Mouse (Mus musculus) ZHBTc4 (cell line): ENCODE results near the gene Ppp2r3a.
A peak's percentile ranks its signal among the peaks of the same experiment; 100 is the strongest.

Source experiments
- DNase-seq: peaks from one replicate; pipeline ENCODE4 v3.0.0-alpha.2; 2011; ENCODE audit warnings: low read depth, low spot score

Ppp2r3a gene

GRCm38 (mm10) chr9:101250981-101251643, 483 bp downstream of the Ppp2r3a start:
- peak; percentile 80 for DNase-seq

DNA sequence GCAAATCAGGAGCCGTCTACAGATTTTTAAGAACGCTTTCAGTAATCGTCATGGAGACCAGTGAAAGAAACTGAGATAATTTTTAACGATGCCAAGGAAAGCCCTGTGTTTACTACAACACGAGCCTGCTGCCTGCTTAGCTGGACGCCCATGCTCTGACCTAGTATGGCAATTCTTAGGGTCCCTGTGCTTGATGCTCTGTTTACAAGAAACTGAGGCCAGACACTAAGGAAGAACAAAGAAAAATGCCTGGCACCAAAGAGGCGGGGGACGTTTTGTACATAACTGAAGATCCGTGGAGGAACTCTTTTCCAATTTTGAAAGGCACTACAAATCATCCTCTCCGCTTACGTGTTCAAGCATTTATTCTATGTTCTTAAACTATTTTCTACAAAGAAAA, 1.1 kb downstream of the Ppp2r3a start:
- DNase-seq: no peak

GRCm38 (mm10) chr9:101249626-101250025, 2.0 kb downstream of the Ppp2r3a start:
- no peak for DNase-seq

DNA sequence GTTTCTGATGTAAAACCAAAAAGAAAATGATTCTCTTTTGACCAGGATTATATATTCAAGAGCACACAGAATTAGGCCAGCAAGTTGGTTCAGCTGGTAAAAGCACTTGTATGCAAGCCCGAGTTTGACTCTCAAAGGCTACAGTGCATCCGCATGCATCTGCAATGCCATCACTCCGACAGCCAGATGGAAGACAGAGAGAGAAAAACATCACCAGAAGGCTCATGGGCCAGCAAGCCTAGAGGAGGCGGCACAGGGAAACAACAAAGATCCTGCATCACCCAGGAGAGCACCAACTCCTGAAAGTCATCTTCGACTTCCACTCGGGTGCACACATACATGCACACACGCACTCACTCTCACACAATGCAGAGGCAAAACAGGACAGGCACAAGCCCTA, 4.1 kb downstream of the Ppp2r3a start:
- no peak for DNase-seq

DNA sequence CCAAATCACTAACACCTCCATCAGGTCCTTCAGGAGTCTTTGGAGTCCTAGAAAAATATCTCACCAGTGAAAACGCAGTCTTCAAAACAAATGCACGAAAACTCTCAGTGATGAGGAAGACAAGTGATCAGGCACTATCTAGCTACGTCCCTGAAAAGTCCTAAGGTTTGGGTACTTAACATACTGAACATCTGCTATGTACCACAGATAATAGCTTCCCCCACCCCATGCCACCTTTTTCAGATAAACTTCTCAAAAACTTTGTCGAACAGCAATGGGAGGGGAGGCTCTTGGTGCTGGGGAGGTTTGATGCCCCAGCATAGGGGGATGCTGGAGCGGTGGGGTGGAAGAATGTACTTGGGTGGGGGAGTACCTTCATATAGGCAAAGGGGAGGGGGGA, 6.1 kb downstream of the Ppp2r3a start:
- no peak for DNase-seq

GRCm38 (mm10) chr9:101243711-101244110, 7.9 kb downstream of the Ppp2r3a start:
- DNase-seq: no peak

DNA sequence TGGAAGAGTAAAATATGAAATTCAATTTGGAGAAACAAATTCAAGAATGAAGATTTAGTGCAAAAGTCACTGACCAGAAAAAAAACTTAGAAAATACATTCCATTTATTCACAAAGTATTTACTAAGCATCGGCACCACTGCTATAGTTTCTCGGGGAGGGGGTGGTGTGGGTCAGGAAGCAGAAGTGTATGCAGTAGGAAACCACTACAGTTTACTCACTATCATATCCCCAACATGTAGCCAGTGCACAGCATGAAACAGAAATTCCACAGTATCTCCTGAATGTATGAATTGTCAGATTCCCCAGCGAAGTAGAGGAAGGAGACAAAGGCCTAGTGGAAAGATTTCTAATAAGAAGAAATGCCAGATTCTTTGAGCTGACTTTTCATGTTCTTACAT, 11.4 kb downstream of the Ppp2r3a start:
- no peak for DNase-seq

GRCm38 (mm10) chr9:101235786-101236185, 15.8 kb downstream of the Ppp2r3a start:
- DNase-seq: no peak

GRCm38 (mm10) chr9:101232034-101232433, 19.6 kb downstream of the Ppp2r3a start:
- DNase-seq: no peak

GRCm38 (mm10) chr9:101230028-101230427, 21.6 kb downstream of the Ppp2r3a start:
- DNase-seq: no peak

DNA sequence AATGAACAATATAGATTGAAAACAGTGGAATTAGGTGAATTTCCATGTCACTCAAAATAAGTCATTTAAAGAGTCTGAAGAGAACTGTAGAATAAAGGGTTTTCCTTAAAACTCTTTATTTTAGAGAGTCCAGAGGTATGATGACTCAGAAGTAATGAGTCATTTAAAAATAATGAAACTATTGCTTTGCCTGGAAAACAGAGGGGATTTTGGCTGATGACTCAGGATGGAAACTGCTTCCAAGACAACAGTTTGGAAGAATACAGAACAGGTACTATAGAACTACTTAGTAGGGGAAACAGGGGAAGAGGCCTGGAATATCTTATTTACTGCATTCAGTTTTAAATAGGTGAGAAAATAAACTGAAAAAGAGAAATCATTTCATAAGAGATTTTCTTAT, 22.7 kb downstream of the Ppp2r3a start:
- no peak for DNase-seq

DNA sequence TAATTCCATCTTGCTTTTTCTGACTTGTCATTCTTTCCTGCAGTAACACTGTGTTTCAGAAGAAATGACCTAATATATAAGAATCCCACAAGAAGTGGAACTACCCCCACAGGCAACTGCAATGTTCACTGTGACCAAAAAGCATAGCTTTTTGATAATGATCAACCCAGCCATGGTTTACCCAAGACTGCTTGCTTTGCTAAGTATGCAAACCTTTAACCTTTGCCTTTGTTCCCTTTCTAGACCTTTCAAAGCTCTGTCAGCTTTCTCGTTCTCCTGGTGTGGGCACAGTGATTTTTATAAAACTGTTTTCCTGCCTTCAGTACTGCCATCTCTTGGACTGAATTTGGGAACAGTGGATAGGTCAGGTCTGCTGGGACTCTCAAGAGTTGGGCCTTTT, 43.6 kb downstream of the Ppp2r3a start:
- no peak for DNase-seq

DNA sequence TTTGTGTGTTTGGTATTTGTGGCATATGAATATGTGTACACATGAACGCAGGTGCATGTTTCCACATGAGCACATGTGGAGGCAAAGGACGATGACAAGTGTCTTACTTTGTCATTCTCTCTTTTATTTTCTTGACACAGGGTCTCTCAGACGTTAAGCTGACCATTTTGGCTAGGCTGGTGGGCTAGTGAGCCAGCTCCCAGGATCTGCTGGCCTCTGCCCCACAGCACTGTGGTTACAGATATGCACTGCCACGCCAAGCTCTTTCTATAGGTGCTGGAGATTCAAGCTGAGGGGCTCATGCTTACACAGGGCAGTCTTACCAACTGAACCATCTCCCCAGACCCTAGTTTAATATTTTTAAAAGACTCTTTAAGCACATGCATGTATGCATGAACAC, 45.1 kb downstream of the Ppp2r3a start:
- DNase-seq: no peak

DNA sequence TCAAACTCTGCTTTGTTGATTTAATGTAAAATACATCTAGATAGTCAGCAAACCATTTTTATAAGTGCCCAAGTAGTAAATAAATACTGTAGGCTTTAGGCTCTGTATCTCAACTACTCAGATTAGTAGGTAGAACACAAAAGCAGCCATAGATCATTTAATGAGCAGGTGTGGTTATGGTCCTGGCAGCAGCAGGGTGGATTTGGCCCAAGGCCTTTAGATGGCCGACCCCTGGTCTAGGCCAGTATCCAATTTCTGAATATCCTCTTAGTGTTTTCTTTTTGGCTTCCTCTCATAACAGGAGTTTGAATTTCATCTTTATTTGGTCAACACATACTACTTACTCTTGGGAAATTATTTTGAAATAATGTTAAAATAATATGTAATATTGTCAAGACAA, 46.4 kb downstream of the Ppp2r3a start:
- no peak for DNase-seq

DNA sequence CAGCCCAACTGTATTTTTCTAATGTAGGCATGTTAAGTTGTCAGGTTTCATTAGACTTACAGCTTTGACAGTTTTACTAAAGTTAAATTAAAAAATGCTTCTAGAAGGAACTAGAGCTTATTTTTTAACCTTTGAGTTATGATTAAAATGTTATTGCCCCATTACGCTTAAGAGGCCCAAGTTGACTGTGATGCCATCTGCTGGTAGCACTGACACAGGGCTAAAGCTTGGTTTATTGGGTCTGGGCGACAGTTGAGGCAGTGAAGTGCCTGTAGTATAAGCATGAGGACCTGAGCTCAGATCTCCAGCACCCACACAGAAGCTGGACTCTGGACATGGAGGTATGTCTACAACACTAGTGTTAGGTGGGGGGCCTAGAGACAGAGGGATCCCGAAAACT, 47.5 kb downstream of the Ppp2r3a start:
- DNase-seq: no peak

DNA sequence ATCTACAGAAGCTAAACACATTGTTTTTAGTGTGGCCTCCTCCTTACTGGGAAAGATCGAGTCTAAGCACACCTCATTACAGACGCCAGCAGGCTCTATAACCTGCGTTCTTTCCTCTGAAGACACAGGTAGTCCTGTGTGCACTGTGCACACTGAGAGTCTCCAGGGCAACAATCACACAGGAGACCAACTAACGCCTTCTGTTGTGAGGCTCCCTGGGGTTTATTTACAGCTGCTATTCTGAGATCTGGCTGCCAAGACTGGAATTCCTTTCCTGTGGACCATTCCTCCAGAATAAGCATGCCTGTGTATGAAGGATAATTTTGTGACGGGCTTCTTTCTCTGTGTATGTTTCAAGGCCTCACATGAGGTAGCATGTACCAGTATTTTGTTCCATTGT, 51.0 kb downstream of the Ppp2r3a start:
- DNase-seq: no peak

- no peak for DNase-seq
Measured at GRCm38 (mm10) chr9:101198804-101199203, 52.8 kb downstream of the Ppp2r3a start.

DNA sequence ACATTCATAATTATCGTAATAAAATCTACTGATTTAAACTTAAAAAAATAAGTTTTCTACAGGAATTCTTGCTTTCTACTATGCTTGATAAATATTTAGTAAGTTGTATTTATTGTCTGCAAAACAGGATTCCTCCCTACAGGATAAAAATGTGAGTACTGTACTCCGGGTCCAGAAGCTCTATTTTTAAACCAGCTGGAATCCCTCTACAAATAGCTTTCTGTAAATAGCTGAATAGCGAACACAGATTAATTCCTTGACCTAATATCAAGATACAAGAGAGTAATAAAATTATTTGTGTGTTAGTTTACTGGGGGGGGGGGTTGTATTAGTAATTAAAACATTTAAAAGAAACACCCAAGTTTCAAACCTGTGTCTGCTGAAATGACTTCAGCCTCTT, 53.3 kb downstream of the Ppp2r3a start:
- DNase-seq: no peak

- peak; percentile 86 for DNase-seq
Measured at GRCm38 (mm10) chr9:101181962-101182701, 69.5 kb downstream of the Ppp2r3a start.

DNA sequence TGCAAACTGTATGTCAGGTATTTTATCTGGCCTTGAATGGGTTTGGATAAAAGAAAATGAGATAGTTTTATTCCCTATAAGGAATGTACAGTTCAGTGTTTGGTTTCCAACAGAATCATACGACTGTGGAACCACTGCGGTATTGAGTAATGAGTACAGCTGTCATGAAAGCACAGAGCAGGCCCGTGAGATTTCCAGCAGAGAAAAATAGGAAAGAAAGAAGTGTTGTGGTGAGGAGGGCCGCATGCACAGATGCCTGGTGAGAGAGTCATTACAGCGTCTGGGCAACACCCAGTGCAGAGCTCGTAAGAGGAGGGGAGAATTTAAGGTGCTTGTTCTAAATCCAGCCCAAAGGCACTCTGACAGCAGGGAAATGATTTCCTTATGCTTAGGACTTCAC, 70.3 kb downstream of the Ppp2r3a start:
- DNase-seq: no peak

DNA sequence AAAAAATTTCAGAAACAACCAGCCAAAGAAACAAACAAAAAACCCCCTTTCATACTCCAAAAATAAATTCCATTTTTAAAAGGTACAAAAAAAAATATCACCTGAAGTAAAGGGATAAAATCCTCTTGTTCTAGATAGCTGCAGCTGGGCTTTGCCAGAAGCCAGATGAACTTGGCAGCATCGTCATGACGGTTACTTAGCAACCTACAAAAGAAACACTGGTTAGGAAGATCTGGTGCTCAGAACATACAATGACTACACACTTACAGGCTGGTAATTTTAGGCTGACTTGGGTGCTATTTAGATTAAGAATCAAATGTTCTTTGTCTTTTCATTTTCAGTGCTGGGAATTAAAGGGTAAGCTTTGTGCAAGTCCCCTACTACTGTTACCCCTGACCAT, 71.4 kb downstream of the Ppp2r3a start:
- no peak for DNase-seq

DNA sequence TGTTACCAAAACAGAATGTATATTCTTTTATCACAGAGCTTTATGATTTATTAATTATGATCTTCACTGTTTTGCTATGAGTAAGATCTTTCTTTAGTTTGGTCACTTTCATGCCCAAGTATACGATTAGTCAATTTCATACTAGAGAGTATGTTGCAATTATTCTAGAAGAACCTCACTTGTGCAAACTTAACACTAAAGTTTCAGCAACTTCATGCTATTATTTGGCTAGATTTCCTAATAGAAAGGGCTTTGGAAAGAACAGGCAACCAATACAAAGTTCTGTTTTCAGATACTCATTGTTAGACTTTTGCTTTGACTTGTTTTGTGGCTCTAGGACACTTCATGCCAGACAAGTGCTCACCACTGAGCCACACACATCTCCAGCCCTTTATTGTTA, 91.0 kb downstream of the Ppp2r3a start:
- DNase-seq: no peak

- no peak for DNase-seq
Measured at GRCm38 (mm10) chr9:101160092-101160491, 91.5 kb downstream of the Ppp2r3a start.
